Mouse (Mus musculus): ENCODE results near the gene Lrrc14b.

The Lrrc14b gene

DNA sequence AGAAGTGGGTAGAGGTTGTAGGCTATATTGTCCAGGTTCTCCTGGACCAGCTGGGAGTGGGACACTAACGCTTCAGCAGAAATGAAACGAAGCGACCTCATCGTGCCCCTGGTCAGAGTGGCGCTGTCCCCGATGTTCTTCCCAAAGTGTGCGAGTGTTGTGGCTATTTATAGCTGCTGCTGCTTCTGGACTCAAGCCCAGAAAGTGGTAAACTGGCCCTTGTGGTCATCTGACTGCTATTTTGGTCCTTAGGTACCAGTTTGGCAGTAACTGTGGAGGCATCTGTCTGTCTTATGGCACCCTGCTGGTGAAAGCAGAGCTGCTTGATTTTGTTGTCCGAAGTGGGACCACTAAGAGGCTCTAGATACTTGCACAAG lies at the start of gene Lrrc14b:
Gene Lrrc14b, minus strand, starts transcription at position 147 of the 377 bp plus-strand sequence.
- DNase-seq (ENCODE audit: low read depth, low spot score): peak; percentile 90

- DNase-seq (ENCODE audit: low read depth, low spot score): no peak
Observed at GRCm38 (mm10) chr13:74399298-74399839, 35.6 kb upstream of the Lrrc14b start, which contains the start of gene Ftl1-ps1. Gene Ftl1-ps1, plus strand, starts transcription at chr13:74399694.

GRCm38 (mm10) chr13:74391156-74391555 lies 27.4 kb upstream of the Lrrc14b start:
- DNase-seq (ENCODE audit: low read depth, low spot score): no peak

DNA sequence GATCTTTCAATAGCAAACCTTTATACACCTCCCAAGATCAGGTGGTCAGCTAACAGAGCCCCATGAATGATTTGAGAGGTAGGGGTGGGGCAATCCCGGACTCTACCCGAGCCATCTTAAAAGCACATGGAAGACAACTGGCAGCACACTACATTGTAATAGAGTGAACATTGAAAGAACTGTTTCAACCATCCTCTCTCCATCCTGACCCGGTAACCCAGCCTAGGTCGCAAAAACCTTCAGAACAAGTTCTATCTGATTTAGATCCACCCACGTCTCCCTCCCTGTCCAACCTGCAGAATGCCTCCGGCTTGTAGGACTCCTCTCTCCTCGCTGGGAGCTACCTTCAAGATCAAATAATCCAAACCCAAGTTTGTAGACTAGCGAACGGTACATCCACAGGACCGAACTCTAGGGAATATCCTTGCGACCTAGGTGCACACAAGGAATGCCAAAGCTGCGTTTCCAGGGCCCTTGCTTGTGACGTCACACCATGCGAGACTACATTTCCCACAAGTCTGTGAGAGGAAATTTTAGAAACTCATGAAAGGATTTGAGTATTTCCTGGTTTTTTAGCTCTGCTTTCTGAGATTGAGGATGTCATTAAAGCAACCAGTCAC lies 26.7 kb upstream of the Lrrc14b start, which contains the start of gene Zfp72:
Gene Zfp72, minus strand, starts transcription at position 466 of the 620 bp plus-strand sequence.
- DNase-seq (ENCODE audit: low read depth, low spot score): peak; percentile 88

DNA sequence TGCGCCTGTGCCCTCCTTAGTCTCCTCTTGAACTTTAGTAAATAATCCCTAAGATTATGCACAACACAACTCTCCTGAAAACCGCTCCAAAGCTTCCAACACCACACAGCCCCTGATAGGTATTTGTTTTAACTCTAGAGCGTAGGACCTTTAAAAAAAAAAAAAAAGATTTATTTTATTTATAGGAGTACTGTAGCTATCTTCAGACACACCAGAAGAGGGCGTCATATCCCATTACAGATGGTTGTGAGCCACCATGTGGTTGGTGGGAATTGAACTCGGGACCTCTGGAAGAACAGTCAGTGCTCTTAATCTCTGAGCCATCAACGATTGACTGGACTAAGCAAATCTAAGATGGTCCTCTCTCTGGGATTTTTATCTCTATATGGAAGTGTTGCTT lies 25.9 kb upstream of the Lrrc14b start:
- no peak for DNase-seq (ENCODE audit: low read depth, low spot score)

DNA sequence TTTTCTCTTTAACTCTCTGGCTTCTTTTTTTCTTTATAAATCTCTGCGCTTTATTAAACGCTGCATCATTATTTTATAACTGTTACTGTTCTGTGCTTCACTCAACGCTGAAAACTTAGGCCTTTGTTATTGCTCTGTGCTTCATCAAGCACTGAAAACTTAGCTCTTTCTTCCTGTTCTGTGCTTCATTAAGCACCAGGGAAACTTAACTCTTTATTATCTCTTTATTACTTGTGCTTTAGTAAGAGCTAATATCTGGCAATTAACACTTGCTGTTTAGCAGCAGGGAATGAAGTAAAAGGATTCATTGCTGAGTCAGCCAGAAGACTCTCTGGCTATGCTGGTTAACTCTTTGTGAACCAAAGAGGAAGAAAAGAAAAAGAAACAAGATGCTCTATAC lies 18.5 kb upstream of the Lrrc14b start:
- no peak for DNase-seq (ENCODE audit: low read depth, low spot score)

GRCm38 (mm10) chr13:74381533-74382276 lies 17.9 kb upstream of the Lrrc14b start:
- peak; percentile 49 for DNase-seq (ENCODE audit: low read depth, low spot score)

GRCm38 (mm10) chr13:74363176-74363858 lies 488 bp downstream of the Lrrc14b start:
- no peak for DNase-seq (ENCODE audit: low read depth, low spot score)

- DNase-seq (ENCODE audit: low read depth, low spot score): no peak
Observed at GRCm38 (mm10) chr13:74362218-74362617, 1.6 kb downstream of the Lrrc14b start.

DNA sequence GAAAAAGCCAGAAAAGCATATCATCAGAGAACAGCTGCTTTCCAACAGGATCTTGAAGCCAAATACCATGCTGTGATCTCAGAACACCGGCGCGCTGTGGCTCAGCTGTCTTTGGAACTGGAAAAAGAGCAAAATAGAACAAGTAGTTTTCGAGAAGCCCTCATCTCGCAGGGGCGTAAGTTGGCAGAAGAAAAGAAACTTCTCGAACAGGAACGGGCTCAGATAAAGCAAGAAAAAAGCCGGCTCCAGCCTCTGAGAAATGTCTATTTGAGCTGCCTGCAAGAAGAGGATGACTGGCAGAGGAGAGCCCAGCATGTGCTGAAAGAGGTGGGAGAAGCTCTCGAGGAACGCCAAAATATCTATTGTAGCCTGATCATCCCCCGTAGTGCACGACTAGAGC lies 7.3 kb downstream of the Lrrc14b start:
- DNase-seq (ENCODE audit: low read depth, low spot score): no peak

DNA sequence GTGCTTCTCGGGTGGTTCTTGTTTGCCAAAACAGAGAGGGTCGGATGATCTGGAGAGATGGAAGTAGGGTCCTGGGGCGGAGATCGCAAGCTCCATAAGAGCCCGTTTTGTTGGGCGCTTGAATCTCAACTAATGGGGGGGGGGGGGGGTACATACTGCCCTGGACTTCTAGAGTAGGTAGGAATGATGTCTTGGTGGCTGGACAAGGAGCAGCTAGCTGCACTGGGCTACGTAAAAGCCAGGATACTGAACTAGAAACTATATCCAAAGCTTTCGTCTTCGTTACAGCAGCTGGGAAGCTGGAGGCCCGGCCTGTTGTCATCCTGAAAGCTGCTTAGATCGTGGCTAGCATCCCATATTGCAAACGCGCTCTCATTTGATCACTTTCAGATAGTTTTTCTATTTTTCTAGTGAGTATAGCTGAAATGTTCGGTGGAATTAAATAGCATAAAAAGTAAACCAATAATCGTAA lies 13.3 kb downstream of the Lrrc14b start:
- no peak for DNase-seq (ENCODE audit: low read depth, low spot score)

GRCm38 (mm10) chr13:74349566-74350434 lies 14.0 kb downstream of the Lrrc14b start, which contains the start of the genes Sdha and Ccdc127:
Gene Sdha, minus strand, starts transcription at chr13:74350280.
Gene Ccdc127, plus strand, starts transcription at chr13:74350309.
- DNase-seq (ENCODE audit: low read depth, low spot score): peak; percentile 95

DNA sequence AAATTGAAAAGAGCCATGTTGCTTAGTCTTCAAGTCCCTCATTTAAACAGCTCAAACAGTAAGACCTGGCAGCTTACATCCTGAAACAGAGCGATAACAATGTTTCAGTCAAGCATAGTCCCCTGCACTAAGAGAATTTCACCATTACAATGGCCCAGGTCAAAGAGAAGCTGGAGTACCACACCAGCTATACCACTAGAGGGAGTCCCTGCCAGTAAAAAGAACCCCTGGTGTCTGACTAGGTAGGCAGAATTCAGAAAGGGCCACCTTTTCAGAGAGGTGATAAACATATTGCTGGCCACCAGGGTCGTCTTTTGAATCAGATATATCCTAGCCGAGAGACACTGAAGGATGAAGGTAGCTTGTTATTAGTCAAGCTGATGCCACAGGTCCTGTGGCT lies 22.8 kb downstream of the Lrrc14b start:
- DNase-seq (ENCODE audit: low read depth, low spot score): peak; percentile 74

GRCm38 (mm10) chr13:74329321-74329720 lies 34.5 kb downstream of the Lrrc14b start:
- DNase-seq (ENCODE audit: low read depth, low spot score): no peak

GRCm38 (mm10) chr13:74317170-74317849 lies 46.5 kb downstream of the Lrrc14b start, which contains the start of gene Pdcd6:
Gene Pdcd6, minus strand, starts transcription at chr13:74317580.
- DNase-seq (ENCODE audit: low read depth, low spot score): peak; percentile 99

- DNase-seq (ENCODE audit: low read depth, low spot score): no peak
Observed at GRCm38 (mm10) chr13:74316789-74317169, 47.0 kb downstream of the Lrrc14b start.

GRCm38 (mm10) chr13:74316386-74316785 lies 47.4 kb downstream of the Lrrc14b start:
- peak; percentile 21 for DNase-seq (ENCODE audit: low read depth, low spot score)

DNA sequence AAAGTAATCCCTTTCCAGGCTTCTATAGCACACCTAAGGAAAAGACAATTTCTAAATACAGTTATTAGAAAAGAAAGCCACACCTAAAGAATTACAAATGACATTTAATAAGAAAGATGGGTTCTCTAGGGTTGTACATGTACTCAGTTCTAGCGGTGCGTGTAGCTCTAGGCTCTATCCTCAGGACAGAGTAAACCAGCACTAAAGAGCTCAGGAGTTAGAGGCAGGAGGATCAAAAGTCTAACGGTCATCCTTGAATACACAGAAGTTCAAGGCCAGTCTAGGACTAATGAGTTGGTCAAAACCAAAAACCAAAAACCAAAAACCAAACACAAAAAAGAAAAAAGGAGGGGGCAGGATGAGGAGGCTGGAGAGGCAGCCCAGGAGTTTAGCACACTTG lies 49.2 kb downstream of the Lrrc14b start:
- DNase-seq (ENCODE audit: low read depth, low spot score): no peak
